Mouse (Mus musculus): ENCODE data around the gene Ccdc40. TPM values are rescaled to one million over a fixed set of nuclear protein-coding genes. Genes with fewer than 3 reads are reported as not detected.

Ccdc40 gene
- 1 to 10 TPM; 1.6 to 3.1 (median 2.4) TPM for total RNA-seq (2022)

DNA sequence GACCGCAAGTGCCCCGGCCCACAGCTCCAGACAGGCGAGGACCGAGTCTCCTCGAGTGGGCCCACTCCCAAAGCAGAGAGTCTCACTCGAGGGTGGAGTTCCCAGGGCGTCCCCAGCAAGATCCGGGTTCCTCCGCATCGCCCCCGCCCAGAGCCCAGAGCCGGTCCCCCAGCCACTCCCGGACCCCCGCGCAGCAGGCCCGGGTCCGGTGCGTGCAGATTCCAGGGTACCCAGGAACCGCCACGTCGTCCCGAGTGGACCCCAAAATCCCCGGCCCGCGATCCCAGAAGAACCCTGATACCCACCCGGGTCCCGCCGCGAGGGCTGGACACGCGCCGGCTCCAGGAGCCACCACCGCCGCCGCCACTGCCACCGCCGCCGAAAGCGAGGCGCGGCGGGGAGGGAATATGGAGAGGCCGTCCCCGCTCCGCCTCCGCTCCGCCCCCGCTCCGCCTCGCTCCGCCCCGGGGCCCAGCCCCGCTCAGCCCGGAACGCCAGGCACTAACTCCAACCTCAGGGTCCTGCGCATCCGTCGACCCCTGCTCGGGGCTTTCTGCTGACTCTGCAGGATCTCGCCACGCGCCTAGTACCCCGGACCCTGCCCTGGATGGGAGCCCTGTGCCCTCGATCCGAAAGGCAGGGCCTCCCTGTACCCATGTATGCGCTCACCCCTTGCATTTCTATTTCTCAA lies at the start of gene Ccdc40, which contains the start of gene Tbc1d16:
Ccdc40 (plus strand) TSS at position 482 of the 691 bp plus-strand sequence.
Tbc1d16 (minus strand) TSS at position 409 of the 691 bp plus-strand sequence.
- DNase-seq (ENCODE audit: low spot score in 2 of 2), result peak in 1 of 2 experiments; percentile 44

- no peak for DNase-seq (ENCODE audit: low spot score in 2 of 2)
Measured at GRCm38 (mm10) chr11:119180824-119181582, 47.4 kb upstream of the Ccdc40 start.

DNA sequence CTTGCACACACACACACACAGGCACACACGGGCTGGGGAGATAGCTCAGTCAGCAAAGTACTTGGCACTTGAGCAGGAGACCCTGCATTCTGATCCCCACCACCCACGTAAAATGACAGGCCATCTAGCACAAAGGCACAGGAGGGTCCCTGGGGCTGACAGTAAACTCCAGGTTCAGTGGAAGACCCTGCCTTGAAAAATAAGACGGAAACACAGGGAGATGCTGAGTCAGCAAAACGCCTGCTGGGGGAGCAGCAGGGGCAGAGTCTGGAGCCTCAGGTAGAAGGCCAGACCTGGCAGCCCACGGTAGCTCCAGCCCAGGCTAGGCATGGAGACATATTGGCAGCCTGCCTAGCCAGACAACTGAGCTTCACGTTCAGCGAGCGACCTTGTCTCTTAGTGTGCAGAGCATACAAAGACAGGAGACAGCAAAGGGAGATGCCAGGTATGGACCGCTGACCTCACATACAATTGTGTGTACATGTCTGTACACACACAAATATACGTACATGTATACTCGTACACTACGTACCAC lies 46.4 kb upstream of the Ccdc40 start:
- no peak for DNase-seq (ENCODE audit: low spot score in 2 of 2)

DNA sequence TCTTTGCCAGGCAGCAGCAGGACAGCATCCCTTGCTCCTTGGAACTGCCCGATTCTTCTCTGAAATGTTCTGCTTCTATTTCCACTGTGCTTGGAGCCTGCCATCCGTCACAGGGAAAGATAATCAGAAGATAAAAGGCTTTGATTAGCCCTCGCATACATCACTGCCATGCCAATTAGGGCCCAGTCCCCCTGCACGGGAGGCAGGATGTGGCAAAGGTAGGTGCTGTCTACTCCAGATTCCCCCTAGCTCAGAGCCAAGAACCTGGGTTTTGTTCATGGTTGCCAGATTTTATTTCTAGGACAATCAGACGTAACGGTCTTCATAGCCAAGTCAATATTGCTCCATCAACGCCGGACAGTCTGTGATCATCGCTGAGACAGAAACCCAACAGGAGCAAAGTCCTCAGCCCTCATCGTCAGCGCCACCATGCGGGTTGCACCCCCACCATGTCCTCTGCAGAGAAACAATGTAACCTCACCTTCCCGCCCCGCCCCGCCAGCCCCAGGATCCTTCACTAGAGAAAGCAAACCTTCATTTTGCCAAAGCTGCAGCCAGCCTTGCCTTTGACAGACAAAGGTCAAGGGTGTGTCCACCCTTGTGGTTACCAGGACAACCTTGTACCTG lies 44.6 kb upstream of the Ccdc40 start:
- no peak for DNase-seq (ENCODE audit: low spot score in 2 of 2)

- DNase-seq (ENCODE audit: low spot score in 2 of 2), result no peak
Measured at GRCm38 (mm10) chr11:119186381-119186780, 42.0 kb upstream of the Ccdc40 start.

- peak in 1 of 2 experiments; percentile 57 for DNase-seq (ENCODE audit: low spot score in 2 of 2)
Measured at GRCm38 (mm10) chr11:119186989-119187799, 41.2 kb upstream of the Ccdc40 start.

DNA sequence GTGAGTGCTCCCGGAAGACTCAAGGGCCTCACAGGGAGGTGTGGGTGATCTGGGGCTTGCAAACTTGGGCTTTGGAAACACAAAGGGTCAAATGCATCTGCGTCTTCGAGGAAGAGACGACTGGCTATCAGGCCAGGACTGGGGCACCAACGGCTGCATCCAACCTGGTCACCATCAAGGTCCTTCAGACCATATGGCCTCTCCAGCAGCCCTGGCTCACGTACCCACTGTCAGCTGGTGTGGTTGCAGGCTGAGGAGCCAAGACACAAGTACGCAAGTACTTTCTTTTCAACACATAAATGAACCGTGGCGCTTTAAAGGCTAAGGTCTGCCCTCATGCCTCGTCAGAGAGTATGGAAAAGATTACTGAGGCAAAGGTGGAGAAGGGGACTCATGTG lies 40.6 kb upstream of the Ccdc40 start:
- no peak for DNase-seq (ENCODE audit: low spot score in 2 of 2)

DNA sequence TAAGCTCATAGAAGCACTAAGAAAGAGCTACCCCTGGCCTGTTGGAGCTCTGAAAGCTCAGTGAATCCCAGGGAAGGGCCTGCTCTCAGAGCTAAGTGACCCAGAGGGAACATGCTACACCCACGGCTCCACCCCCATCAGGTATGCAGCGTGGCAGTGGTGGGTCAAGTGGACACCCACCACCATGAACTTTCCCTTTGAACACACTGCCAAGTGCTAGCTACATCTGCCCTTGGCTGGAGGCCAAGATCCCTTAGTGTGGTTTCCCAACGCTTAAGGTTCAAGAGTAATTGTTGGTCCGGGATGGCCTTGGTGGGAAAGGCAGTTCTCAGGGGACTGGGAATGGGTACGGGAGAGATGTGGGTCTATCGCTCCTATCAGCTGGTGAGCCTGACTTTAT lies 40.0 kb upstream of the Ccdc40 start:
- DNase-seq (ENCODE audit: low spot score in 2 of 2), result no peak

DNA sequence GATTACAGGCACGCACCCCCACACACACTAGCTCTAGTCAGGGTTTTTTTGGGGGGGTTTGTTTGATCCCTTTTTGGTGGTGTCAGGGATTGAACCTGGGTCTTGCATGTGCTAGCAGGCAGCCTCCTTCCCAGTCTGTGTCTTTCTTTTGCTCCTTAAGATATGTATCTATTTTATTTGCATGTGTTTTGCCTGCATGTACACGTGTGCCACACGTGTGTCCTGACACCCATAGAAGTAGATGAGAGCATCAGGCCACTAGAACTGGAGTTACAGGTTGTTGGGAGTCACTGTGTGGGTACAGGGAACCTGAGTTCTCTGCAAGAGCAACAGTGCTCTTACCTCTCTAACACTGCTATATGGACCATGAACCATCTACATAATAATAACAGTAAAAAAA lies 39.1 kb upstream of the Ccdc40 start:
- DNase-seq (ENCODE audit: low spot score in 2 of 2), result no peak

DNA sequence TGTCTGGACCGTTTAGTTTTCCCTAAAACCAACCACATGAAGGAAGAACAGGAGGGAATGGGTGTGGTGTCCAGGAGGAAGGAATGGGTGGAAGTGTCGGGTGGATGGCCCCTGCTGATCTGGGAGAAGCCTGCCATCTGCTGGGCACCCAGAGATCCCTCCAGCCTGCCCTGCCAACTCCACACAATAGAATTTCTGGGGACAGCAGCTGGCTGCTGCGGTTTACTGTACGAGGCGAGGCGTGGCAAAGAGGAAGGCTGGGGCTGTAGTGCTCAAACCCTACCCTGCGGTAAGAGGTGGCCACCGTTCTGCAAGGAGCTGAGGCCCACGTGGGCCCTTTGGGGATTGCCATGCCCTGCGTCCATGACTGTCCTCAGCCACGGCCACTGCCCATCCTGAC lies 37.9 kb upstream of the Ccdc40 start:
- peak in 1 of 2 experiments; percentile 62 for DNase-seq (ENCODE audit: low spot score in 2 of 2)

DNA sequence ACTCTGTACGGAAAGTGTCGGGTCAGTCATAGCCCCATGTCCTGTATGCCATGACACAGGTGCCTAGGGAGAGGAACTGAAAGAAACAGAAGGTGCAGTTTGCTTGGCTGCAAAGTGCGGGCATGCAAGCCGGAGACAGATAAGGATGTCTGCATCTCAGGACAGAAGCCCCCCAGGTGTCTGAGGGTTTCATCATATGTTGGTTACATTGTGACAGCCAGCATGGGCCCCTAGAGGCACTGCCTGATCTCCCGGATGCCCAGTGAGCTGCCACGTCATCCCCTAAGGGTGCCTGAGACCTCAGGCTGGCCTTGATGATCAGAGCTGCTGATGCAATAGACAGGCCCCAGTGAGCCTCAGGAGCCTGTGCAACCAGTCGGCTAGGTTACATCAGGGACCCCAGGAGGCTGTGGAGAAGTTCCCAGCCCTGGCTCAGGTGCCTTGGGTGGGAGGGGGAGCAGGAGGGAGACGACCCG lies 36.7 kb upstream of the Ccdc40 start:
- DNase-seq (ENCODE audit: low spot score in 2 of 2), result no peak

DNA sequence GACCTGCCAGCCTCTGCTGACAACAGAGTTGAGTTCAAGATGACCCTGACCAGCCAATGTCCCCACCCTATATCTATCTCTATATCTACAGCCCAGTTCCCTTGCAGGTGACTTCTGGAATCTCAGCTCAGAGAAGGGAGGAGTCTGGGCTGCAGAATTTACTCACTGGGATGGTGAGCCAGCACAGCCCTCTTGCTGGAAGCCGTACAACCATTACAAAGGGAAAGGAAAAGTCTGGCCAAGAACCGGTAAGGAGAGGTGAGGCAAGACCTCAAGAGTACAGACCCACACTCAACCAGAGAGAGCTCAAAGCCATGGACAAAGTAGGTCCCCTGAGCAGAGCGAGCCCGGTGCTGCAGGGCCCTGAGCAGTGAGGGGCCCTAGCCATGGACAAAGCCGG lies 36.2 kb upstream of the Ccdc40 start:
- DNase-seq (ENCODE audit: low spot score in 2 of 2), result no peak

GRCm38 (mm10) chr11:119192605-119193004 lies 35.8 kb upstream of the Ccdc40 start:
- no peak for DNase-seq (ENCODE audit: low spot score in 2 of 2)

GRCm38 (mm10) chr11:119197618-119198563 lies 30.5 kb upstream of the Ccdc40 start:
- DNase-seq (ENCODE audit: low spot score in 2 of 2), result no peak

DNA sequence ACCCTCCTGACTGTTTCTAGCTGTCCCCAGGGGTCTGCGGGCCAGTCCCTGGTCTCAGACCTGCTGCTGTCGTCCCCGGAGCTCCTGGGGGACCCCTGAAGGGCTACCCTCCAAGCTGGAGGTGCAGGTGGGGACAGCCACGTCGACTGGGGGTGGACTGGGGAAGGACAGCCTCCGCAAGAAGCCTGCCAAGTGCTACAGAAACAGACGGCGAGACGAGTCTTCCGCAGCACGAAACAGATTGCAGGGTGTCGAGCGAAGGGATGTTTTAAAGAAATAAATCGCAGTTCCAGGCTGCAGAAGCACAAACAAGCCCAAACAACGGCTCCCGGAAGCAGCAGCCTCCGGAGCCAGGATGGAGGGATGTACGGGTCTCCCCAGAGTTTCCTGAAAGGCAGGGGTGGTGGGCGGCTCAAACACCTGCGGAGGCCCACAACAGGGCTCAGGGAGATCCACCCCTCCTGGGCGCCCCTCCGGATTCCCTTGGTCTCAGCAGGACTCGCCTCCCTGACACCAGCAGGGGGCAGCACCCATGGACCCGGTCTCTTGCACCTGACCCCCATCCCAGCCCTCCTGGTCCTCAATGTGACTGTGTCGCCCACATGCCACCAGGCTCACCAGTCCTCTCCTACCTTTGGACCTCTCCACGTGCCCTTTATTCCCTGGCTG lies 29.7 kb upstream of the Ccdc40 start:
- DNase-seq (ENCODE audit: low spot score in 2 of 2), result peak; percentile 69 to 82

- no peak for DNase-seq (ENCODE audit: low spot score in 2 of 2)
Measured at GRCm38 (mm10) chr11:119199233-119199601, 29.2 kb upstream of the Ccdc40 start.

- no peak for DNase-seq (ENCODE audit: low spot score in 2 of 2)
Measured at GRCm38 (mm10) chr11:119203423-119203822, 24.9 kb upstream of the Ccdc40 start.

GRCm38 (mm10) chr11:119205738-119206137 lies 22.6 kb upstream of the Ccdc40 start:
- DNase-seq (ENCODE audit: low spot score in 2 of 2), result no peak

DNA sequence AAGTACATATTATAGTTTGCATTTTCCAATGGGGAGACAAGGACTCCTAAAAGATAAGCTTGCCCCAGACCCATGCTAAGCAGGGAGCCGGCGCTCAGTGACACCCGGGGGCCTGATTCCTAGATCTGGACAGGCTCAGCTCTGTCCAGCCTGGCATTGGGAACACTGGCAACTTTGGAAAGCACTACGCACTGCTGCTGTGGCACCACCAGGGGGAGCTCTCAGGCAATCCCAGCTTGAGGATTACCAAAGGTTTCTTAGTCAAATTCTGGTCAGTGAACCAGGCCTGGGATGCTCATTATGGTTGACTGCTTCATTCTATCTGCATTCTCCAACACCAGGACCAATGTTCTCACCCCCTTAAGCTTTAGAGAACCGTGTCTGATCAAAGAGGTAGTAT lies 21.8 kb upstream of the Ccdc40 start:
- peak in 1 of 2 experiments; percentile 55 for DNase-seq (ENCODE audit: low spot score in 2 of 2)

All from layer of hippocampus, adult 8-10 months (tissue).